Mouse (Mus musculus) erythroblast, adult 5-6 weeks (primary cell): ENCODE results near the gene Gpr137b. TPM values are rescaled to one million over a fixed set of nuclear protein-coding genes. Genes with fewer than 3 reads are reported as not detected.
"Not testable (repeated sequence)": the region's sequence is repeated elsewhere in the genome, so short reads cannot be mapped to it uniquely, and the experiment has no call there.

Experiments used
- ATAC-seq: replicated peaks from 2 replicates; pipeline ENCODE4 v1.8.0; 2016; ENCODE audit warnings: moderate number of reproducible peaks, mild to moderate bottlenecking, moderate TSS enrichment, inconsistent platforms; ENCODE audit not compliant: poor library complexity, low FRiP score, severe bottlenecking
- total RNA-seq, 2 experiments: library from RNA; stranded (forward) in 1 of 2; stranded (reverse) in 1 of 2; fragments of 150-400 nt in 1 of 2; fragments of 200-764, 138-1000 nt in 1 of 2; gene quantifications; 2 replicates each; pipeline versions ENCODE4 v1.2.3 to v1.2.4; 2015 to 2017; ENCODE audit warnings: low replicate concordance in 2 of 2

The Gpr137b gene
- total RNA-seq, 2 experiments from 2014 or later: 3.7 to 14.9 TPM

- ATAC-seq: not testable (repeated sequence)
These were observed 19.8 kb downstream of the Gpr137b start for GRCm38 (mm10) chr13:13373965-13374364.

DNA sequence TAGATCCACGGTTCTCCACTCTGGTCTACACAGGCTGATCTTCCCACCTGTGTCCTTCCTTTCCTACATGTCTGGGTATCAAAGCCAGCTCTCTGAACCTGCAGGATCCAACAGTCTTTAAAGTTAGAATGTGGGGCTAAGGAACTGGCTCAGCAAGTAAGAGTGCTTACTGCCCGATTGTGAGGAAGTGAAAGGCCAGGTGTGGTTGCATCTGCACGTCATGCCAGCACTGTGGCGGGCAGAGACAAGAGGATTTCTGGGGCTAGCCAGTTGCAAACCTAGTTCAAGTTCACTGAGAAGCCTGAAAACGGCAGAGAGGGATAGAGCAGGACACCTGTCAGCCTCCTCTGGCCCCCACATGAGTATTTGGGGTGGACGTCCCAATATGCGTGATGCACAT is 22.4 kb downstream of the Gpr137b start:
- ATAC-seq: not testable (repeated sequence)

GRCm38 (mm10) chr13:13366371-13366770 is 27.4 kb downstream of the Gpr137b start:
- not testable (repeated sequence) for ATAC-seq

- not testable (repeated sequence) for ATAC-seq
These were observed 30.3 kb downstream of the Gpr137b start for GRCm38 (mm10) chr13:13363536-13363935.

DNA sequence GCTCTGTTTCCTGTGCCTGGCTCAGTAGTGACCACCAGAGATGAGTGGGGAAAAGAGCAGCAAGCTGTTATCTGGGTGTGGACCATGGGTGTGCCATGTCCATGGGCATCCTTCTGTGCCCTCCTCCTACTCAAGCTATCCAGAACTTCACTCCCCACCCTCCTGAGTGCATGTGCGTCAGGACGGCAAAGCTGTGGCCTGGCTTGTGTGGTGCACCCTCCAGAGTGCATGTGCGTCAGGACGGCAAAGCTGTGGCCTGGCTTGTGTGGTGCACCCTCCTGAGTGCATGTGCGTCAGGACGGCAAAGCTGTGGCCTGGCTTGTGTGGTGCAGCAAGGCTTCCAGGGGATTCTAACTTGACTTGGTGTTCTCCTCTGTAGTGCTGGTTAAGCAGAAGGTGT is 31.6 kb downstream of the Gpr137b start:
- not testable (repeated sequence) for ATAC-seq

GRCm38 (mm10) chr13:13360045-13360444 is 33.8 kb downstream of the Gpr137b start:
- not testable (repeated sequence) for ATAC-seq

DNA sequence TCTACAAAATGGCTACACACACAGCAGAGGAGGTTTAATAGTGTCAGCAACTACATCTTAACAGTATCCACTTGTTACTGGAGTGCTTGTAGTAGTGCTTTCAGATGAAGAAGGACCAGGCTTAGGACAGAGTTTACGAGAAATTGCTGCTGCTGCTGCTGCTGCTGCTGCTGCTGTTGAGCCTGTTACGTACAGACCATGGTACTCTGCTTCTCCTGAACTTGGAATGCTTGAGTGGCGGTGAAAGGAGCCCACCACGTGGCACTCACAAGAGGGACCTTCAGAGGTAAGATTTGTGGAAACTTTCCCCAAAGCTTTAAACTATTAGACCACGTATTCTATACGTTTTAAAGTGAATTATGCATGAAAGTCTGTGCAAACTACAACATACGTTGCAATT is 35.2 kb downstream of the Gpr137b start:
- not testable (repeated sequence) for ATAC-seq

DNA sequence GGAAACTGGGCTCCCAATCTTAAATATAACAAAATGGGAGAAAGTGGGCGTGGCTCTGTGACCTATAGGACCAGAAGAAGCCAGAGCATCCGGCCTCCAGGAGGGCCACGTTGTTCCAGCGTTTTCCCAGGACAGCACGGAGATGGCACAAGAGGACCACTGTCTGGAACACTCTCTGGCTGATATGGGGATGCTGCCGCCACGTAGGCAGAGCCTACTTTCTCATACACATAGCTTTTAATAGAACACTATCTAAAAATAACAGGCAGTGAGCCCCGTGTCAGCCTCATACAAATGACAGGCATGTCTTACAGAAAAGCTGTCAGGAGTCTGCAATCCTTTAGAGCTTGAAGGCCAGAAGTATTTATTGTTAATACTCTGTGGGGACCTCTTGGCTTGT is 35.7 kb downstream of the Gpr137b start:
- not testable (repeated sequence) for ATAC-seq

GRCm38 (mm10) chr13:13352113-13352512 is 41.7 kb downstream of the Gpr137b start:
- ATAC-seq: not testable (repeated sequence)

- ATAC-seq: not testable (repeated sequence)
These were observed 43.1 kb downstream of the Gpr137b start for GRCm38 (mm10) chr13:13350681-13351080.

GRCm38 (mm10) chr13:13349288-13349687 is 44.5 kb downstream of the Gpr137b start:
- ATAC-seq: no peak

DNA sequence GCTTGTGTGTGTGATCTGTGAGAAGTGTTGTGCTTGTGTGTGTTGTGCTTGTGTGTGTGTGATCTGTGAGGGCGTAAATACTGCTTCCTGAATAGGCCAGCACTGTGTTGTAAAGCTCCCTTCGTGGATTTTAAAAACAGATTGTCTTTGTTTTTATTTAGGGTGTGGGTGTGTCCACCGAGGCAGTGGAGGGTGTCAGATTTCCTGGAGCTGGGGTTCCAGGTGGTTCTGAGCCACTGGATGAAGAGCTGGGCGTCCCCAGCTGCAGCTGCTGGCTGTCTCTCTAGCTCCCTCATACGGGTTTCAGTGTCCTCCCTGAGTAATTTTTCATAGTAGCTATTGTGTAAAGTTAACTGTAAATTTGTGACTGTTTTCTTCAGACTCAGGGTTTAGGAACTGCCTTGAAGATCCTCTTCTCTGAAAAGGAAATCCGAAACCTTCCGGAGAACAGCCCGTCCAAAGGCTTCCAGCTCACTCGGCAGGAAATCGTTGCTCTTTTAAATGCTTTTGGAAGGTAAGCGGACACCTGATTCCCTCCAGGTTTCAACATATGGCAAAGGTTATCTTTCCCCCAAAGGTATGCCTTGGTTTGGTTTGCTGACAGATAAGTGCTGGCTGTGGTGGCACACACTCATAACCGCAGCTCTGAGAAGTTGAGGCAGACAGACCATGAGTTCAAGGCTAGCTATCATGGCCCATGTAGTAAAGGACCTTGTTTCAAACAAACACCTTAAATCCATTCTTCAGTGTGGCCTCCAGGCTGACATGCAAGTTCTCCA is 46.0 kb downstream of the Gpr137b start:
- ATAC-seq: not testable (repeated sequence)

- not testable (repeated sequence) for ATAC-seq
These were observed 56.5 kb downstream of the Gpr137b start for GRCm38 (mm10) chr13:13337361-13337760.

GRCm38 (mm10) chr13:13328876-13329275 is 64.9 kb downstream of the Gpr137b start:
- ATAC-seq: no peak

Other genes starting within 250 kb of the Gpr137b start
- gene Prl2c5, start 211.3 kb downstream of the Gpr137b start, total RNA-seq (2015; ENCODE audit: low replicate concordance): not detected in 2 replicates
- not detected in 2 replicates for gene Prl2c5, start 211.3 kb downstream of the Gpr137b start, total RNA-seq (2017; ENCODE audit: low replicate concordance)
- gene Nid1, start 43.5 kb upstream of the Gpr137b start, total RNA-seq (2015; ENCODE audit: low replicate concordance): 0.63 TPM in 1 of 2 replicates, not detected in the other
- not detected in 2 replicates for gene Nid1, start 43.5 kb upstream of the Gpr137b start, total RNA-seq (2017; ENCODE audit: low replicate concordance)
- gene Lyst, start 196.4 kb upstream of the Gpr137b start, total RNA-seq (2015; ENCODE audit: low replicate concordance): 24.9 and 33.0 TPM in 2 replicates
- gene Lyst, start 196.4 kb upstream of the Gpr137b start, total RNA-seq (2017; ENCODE audit: low replicate concordance): 22.3 and 30.8 TPM in 2 replicates